Mouse (Mus musculus): Measurements from ENCODE around the gene Stx8. TPM values are rescaled to one million over a fixed set of nuclear protein-coding genes. Genes with fewer than 3 reads are reported as not detected.

Gene Stx8
- polyA plus RNA-seq, 1 experiment from 2014 or later = 59.5 TPM

DNA sequence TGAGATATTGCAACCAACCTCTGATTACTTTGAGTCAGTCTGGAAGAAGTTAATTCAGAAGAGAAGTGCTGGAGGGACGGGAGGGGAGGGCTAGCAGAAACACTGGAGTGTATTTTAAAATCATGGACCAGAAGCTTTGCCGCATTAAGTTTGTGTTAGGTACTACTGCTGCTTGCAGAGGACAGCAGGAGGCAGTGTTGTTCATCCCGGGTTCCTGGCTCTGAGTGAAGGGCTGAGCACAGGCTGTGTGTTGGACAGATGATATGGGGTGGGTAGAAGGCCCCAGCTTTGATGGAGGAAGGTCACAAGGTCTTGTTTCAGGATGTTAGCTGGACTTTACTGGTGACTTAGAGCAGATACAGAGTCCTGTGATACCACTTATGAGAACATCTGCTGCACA, 80.9 kb downstream of the Stx8 start:
- Histone ChIP-seq H3K27me3 (no peaks in the 10 kb centered on the region), H3K27ac (replicated peaks) (no peak overlapping the region), H3K9ac (no peak overlapping the region), H3K9me3 (no peaks in the 10 kb centered on the region), H3K4me1 (replicated peaks) (peaks cover 27% of the 10 kb centered on the region), H3K36me3 (no peaks in the 10 kb centered on the region), H3K4me3 (no peak overlapping the region), H3K4me2 (no peak overlapping the region)
- ATAC-seq (ENCODE audit: low FRiP score, low read depth) = no peak
- WGBS = 65% methylated on average over 3 of the region's 3 CpGs

DNA sequence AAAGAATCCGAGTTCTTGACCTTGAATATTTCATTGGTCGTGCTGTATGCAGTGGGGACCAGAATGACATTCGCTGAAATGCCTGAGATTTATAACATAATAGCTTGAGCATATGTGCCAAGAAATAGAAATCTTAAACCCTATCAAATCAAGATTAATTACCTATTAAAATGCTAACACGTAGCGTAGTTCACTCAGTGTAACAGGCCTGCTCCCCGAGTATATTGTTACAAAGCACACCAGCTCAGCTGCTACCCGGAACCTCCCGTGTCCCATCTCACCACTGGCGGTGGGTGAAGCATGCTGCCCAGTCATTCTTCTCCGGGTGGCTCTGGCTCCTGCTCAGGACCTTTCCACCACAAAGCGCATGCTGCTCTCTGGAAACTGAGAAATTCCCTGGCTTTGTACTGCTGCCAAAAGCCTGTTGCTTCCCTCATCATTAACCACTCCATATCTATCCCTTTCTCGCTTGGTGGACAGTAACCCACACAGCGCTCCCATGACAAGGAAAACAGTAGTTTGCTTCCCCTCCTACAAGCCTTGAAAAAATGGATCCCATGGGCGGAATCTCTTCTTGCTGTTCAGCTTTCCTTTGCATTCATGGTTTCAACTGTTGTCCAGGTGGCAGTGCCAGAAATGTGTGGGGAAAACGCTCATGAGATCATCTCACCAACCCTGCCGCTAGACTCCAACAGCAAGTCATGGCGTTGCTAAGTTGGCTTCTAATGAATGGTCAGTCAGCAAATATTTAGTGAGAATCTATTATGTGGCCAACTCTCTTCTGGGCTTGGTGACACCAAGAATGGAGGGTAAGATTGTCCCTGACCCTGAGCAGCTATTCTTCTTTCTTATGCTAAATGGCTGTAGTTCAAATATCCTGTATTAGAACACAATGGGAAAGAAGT, 83.5 kb downstream of the Stx8 start:
- Histone ChIP-seq H3K4me2 (0 out of 2 replicates have a peak overlapping the region, but pooled peaks have one; percentile 1), H3K36me3 (no peaks in the 10 kb centered on the region), H3K4me1 (replicated peaks) (peaks cover 14% of the 10 kb centered on the region; the same call in 1 of the 2 replicates), H3K27me3 (no peaks in the 10 kb centered on the region), H3K27ac (replicated peaks) (peak overlapping the region; percentile 37; the same call in 1 of the 2 replicates), H3K4me3 (no peak overlapping the region), H3K9me3 (no peaks in the 10 kb centered on the region), H3K9ac (no peak overlapping the region)
- WGBS = 38% methylated on average over 17 of the region's 17 CpGs
- ATAC-seq (ENCODE audit: low FRiP score, low read depth) = peak; percentile 68

DNA sequence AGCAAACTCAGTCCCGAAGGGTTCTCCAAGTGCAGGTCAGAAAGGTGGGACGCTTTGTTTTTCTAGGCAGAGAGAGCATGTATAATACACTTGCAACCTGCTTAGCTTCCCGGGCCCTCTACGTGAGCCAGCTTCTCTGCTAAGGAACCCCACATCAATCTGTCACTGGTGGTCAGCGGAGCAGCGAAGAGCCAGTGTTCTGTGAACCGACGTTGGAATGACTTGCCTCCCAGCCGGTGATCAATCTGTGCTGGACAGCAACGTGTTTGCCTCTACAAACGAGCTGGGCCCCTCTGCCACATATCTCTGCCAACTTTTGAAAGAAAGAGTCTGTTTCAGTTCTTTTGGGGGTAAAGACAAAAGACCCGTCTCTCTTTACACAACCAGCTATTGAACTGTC, 84.7 kb downstream of the Stx8 start:
- Histone ChIP-seq H3K9ac (no peak overlapping the region), H3K27me3 (no peaks in the 10 kb centered on the region), H3K4me2 (no peak overlapping the region), H3K9me3 (no peaks in the 10 kb centered on the region), H3K27ac (replicated peaks) (no peak overlapping the region), H3K4me1 (replicated peaks) (peaks cover 14% of the 10 kb centered on the region; the same call in 1 of the 2 replicates), H3K36me3 (no peaks in the 10 kb centered on the region), H3K4me3 (no peak overlapping the region)
- 21% methylated on average over 12 of the region's 12 CpGs for WGBS
- peak; percentile 45; the same call in 1 of the 2 replicates for ATAC-seq (ENCODE audit: low FRiP score, low read depth)

DNA sequence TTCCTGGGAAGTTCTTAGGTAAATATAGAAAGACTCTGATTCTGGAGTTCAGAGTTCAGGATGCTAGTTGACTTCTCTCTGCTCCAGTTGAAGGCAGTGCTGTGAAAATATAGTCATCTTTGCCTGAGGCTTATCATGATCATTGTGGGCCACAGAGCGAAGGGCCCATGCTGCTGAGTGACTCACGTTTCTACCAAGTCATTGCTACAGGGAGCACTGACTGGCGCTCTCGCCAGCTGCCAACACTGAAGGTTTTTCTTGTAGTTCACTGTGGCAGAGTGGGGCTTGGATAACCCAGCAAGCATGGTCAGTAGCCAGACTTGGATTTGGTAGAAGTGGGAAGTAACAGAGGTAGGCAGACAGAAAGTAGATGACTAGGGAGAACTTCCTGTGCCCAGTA, 85.3 kb downstream of the Stx8 start:
- no peak overlapping the region for H3K4me3 ChIP-seq
- no peaks in the 10 kb centered on the region for H3K36me3 ChIP-seq
- no peak overlapping the region for H3K4me2 ChIP-seq
- no peak for ATAC-seq (ENCODE audit: low FRiP score, low read depth)
- H3K4me1 ChIP-seq (replicated peaks) = peaks cover 14% of the 10 kb centered on the region; the same call in 1 of the 2 replicates
- no peak overlapping the region for H3K27ac ChIP-seq (replicated peaks)
- no peak overlapping the region for H3K9ac ChIP-seq
- H3K9me3 ChIP-seq = no peaks in the 10 kb centered on the region
- WGBS = 77% methylated on average over 4 of the region's 4 CpGs
- no peaks in the 10 kb centered on the region for H3K27me3 ChIP-seq

DNA sequence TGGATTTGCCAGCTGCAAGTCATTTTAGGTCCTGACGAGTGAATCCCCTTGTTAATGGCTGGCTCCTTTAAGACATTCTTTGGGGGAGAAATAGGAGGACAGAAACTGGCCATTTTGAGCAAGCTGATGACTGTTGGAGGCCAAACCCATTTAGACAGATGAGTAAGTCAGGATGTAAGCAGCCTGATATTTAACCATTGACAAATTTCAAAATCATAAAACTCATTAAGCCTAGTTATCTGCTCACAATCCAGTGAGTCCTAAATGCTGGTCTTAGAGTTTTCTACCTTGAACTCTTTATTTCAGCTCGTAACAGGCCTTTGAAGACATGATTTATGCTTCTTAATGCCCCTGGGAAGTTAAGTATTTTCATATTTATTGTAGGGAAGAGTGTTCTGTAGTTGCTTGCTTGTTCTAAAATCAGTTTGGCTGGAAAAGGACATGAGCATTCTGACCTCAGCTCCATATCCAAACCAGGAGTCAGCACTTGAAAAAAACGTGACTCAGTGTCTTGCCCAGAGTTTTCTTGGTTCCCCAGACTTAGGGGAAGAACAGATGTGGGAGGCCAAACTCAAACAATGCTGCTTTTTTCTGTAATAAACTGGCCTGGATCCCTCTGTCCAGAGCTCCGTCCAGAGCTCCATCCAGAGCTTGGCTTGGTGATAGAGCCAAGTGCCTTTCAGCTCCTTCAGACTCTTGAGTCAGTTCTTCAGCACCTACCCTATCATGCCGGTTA, 92.6 kb downstream of the Stx8 start:
- Histone ChIP-seq H3K36me3 (no peaks in the 10 kb centered on the region), H3K4me2 (no peak overlapping the region), H3K4me3 (no peak overlapping the region), H3K9ac (no peak overlapping the region), H3K9me3 (no peaks in the 10 kb centered on the region), H3K27me3 (no peaks in the 10 kb centered on the region), H3K4me1 (replicated peaks) (no peaks in the 10 kb centered on the region), H3K27ac (replicated peaks) (no peak overlapping the region)
- no peak for ATAC-seq (ENCODE audit: low FRiP score, low read depth)
- 84% methylated on average over 5 of the region's 5 CpGs for WGBS

DNA sequence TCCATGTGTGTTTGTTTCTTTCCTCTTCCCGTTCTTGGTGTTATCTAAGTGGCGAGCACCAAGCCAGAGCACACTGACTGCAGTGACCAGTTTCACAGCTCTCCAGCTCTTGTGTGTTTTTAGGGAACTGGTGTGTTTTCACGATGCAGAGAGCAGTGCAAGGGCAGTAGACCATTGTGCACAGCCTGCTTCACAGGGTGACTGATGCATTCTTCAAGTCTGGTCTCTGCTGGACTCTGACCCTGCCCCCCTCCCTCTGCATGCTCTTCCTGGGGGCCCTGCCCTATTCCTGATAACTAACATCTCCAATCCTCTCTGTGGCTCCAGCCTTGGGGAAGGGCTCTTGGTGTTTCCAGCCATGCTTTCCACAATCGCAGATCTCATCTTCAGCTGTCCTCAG, 94.7 kb downstream of the Stx8 start:
- Histone ChIP-seq H3K9me3 (no peaks in the 10 kb centered on the region), H3K4me2 (no peak overlapping the region), H3K4me1 (replicated peaks) (no peaks in the 10 kb centered on the region), H3K27me3 (no peaks in the 10 kb centered on the region), H3K9ac (no peak overlapping the region), H3K27ac (replicated peaks) (no peak overlapping the region), H3K36me3 (no peaks in the 10 kb centered on the region), H3K4me3 (no peak overlapping the region)
- 61% methylated on average over 4 of the region's 4 CpGs for WGBS
- no peak for ATAC-seq (ENCODE audit: low FRiP score, low read depth)

DNA sequence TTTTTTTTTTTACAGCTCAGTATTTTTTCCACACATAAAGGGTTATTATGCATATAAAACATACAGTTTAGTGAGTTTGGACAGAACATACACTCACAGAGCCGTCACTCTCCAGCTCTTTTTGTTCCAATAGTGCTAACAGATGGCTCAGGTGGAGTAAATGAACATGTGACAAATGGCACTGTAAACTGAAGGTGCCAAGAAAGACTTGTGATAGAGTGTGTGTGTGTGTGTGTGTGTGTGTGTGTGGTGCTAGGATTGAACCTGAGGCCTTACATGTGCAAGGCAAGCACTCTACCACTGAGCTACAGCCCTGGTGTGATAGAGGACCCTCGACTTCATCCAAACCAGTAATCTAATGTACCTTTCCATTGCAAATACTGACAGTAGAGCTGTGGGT, 96.1 kb downstream of the Stx8 start:
- Histone ChIP-seq H3K36me3 (no peaks in the 10 kb centered on the region), H3K4me1 (replicated peaks) (no peaks in the 10 kb centered on the region), H3K9me3 (no peaks in the 10 kb centered on the region), H3K27me3 (no peaks in the 10 kb centered on the region), H3K4me3 (no peak overlapping the region), H3K4me2 (no peak overlapping the region), H3K9ac (no peak overlapping the region), H3K27ac (replicated peaks) (no peak overlapping the region)
- 80% methylated on average over 2 of the region's 2 CpGs for WGBS
- no peak for ATAC-seq (ENCODE audit: low FRiP score, low read depth)

DNA sequence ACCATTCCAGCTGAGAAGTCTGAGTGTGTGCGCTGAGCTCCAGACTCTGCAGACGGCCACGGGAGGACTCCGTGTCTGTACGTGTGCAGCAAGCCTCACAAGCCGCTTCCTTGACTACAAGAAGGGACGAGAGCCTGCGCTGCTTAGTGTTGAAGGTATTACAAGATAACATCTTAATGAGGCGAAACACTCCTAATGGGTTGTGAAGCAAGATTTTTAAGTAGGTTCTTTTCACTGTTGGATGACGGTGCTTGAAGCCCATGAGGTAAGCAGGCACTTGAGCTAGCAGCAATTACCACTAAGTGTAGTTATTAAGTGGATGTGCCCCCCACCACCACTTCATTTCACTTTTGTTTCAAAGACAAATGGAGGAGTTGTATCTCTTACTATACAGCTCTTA, 101.8 kb downstream of the Stx8 start:
- Histone ChIP-seq H3K4me2 (no peak overlapping the region), H3K9me3 (no peaks in the 10 kb centered on the region), H3K27me3 (no peaks in the 10 kb centered on the region), H3K4me3 (no peak overlapping the region), H3K36me3 (no peaks in the 10 kb centered on the region), H3K9ac (no peak overlapping the region), H3K4me1 (replicated peaks) (no peaks in the 10 kb centered on the region), H3K27ac (replicated peaks) (no peak overlapping the region)
- ATAC-seq (ENCODE audit: low FRiP score, low read depth) = no peak
- 81% methylated on average over 10 of the region's 10 CpGs for WGBS

DNA sequence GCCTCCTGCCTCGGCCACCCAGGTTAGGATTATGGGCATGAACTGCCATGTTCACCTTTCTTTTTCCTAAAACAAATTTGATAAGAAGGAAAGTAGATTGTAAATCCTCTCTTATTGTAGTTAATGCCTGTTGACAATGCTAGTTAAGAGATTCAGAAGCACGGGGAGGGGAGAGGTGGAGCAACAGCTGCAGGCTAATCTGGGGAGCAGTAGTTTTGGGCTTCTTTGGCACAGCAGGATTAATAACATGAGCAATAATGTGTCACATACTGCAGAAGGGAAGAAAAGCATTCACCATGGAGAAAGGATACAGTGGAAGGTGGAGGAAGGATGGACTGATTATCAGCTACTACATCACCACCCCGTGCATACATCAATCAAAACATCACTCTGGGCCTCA, 104.1 kb downstream of the Stx8 start:
- Histone ChIP-seq H3K36me3 (no peaks in the 10 kb centered on the region), H3K27ac (replicated peaks) (no peak overlapping the region), H3K4me1 (replicated peaks) (peaks cover 7% of the 10 kb centered on the region; the same call in 1 of the 2 replicates), H3K9ac (no peak overlapping the region), H3K4me2 (no peak overlapping the region), H3K4me3 (no peak overlapping the region), H3K27me3 (no peaks in the 10 kb centered on the region), H3K9me3 (no peaks in the 10 kb centered on the region)
- ATAC-seq (ENCODE audit: low FRiP score, low read depth) = no peak
- 73% methylated on average over 3 of the region's 3 CpGs for WGBS

DNA sequence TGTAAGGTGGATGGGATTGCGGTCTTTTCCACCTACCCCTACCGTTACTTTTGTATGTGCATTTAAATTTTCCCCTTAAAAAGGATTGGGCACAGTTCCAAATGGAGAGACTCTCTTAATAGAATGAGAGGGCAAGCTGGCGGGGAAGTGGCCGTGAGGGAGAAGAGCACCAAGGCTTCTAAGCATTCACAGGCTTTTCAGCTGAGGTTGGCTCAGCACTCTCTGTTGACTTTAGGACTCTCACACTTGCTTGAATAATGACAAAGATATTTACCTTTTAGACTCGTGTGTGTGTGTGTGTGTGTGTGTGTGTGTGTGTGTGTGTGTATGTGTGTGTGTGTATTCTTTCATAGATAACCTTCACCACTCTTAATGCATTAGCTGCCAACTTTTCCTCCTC, 105.8 kb downstream of the Stx8 start:
- 53% methylated on average over 5 of the region's 5 CpGs for WGBS
- no peak overlapping the region for H3K4me3 ChIP-seq
- no peak overlapping the region for H3K9ac ChIP-seq
- H3K4me1 ChIP-seq (replicated peaks) = peaks cover 7% of the 10 kb centered on the region; the same call in 1 of the 2 replicates
- no peak for ATAC-seq (ENCODE audit: low FRiP score, low read depth)
- no peak overlapping the region for H3K27ac ChIP-seq (replicated peaks)
- no peaks in the 10 kb centered on the region for H3K36me3 ChIP-seq
- no peaks in the 10 kb centered on the region for H3K27me3 ChIP-seq
- no peak overlapping the region for H3K4me2 ChIP-seq
- H3K9me3 ChIP-seq = no peaks in the 10 kb centered on the region

DNA sequence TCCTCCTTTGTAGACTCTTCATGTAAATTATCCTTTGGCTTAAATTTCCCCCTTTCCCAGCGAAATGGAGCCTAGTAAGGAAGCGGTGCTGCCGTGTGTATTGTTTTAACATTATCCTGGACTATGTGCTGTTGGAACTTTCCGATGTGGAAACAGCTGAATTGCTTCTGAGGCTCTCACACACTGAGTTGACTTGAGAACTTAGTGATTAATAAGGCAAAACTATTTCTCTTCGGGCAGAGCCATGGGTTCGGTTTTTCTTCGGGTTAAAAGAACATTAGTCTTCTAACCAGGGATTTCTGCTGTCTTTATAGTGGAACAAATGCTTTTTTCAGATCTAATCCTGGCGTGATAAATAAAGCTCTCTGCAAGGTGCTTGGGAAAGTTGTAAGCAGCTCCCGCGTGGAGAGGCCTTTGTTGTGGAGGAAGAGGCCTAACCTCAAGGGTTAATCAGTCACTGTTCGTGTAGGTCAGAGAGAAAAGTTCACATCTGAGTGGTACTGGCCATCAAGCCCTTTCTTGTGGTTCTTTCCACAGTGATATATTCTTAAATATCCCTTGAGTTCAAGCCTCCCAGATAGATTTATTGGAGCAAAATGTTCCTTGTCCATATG, 106.7 kb downstream of the Stx8 start:
- Histone ChIP-seq H3K4me1 (replicated peaks) (peaks cover 7% of the 10 kb centered on the region; the same call in 1 of the 2 replicates), H3K36me3 (no peaks in the 10 kb centered on the region), H3K9ac (no peak overlapping the region), H3K9me3 (no peaks in the 10 kb centered on the region), H3K4me3 (no peak overlapping the region), H3K27me3 (no peaks in the 10 kb centered on the region), H3K4me2 (no peak overlapping the region), H3K27ac (replicated peaks) (no peak overlapping the region)
- WGBS = 44% methylated on average over 11 of the region's 11 CpGs
- no peak for ATAC-seq (ENCODE audit: low FRiP score, low read depth)

DNA sequence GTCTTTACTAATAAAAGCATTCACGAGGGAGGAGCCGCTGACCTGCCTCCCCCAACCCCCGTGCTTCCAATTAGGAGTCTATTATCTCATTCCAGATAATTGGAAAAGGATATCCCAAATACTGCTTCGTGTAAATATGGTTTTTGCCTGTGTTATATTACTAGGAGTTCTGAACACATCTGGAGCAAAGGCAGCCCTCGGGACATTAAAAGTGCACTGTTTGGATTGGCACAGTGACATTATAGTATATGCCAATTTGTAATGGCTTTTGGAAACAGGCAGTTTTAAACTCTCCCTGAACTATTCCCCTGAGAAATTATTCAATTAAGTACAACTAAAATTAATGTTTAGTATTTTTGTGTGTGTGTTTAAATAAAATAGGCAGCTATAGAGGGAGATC, 108.7 kb downstream of the Stx8 start:
- no peak for ATAC-seq (ENCODE audit: low FRiP score, low read depth)
- no peaks in the 10 kb centered on the region for H3K36me3 ChIP-seq
- H3K9ac ChIP-seq = no peak overlapping the region
- H3K27me3 ChIP-seq = no peaks in the 10 kb centered on the region
- H3K4me3 ChIP-seq = no peak overlapping the region
- H3K27ac ChIP-seq (replicated peaks) = no peak overlapping the region
- H3K4me1 ChIP-seq (replicated peaks) = peaks cover 7% of the 10 kb centered on the region; the same call in 1 of the 2 replicates
- no peaks in the 10 kb centered on the region for H3K9me3 ChIP-seq
- WGBS = 60% methylated on average over 5 of the region's 5 CpGs
- no peak overlapping the region for H3K4me2 ChIP-seq
